Comparison of ENCODE assay signal across 14 mouse cellular contexts in genomic region chr12:29297984-29298383, GRCm38 (mm10).
"Had no signal": no experiment of that assay in that cellular context is flagged by ENCODE, and none has a peak within 500 bp of the region (broad histone marks: within the 10 kb centered on the region; RNA-seq: fewer than 3 reads in every experiment).

No protein-coding gene starts in this region.

- H3K27ac ChIP-seq: midbrain, embryonic 10.5 days; midbrain, embryonic 13.5 days; midbrain, embryonic 15.5 days; neural tube, embryonic 12.5 days; stomach, embryonic 15.5 days; stomach, postnatal 0 days had no signal

- DNase-seq: lung, adult 18-20 months; lung, embryonic 14.5 days; lung, postnatal 10 days; lung, postnatal 4 days; right cerebral cortex, postnatal 14 days; thymus, adult 18-20 months; thymus, postnatal 14 days; thymus, postnatal 36 days had no signal

- H3K27me3 ChIP-seq: midbrain, embryonic 13.5 days; midbrain, embryonic 15.5 days; neural tube, embryonic 12.5 days; stomach, embryonic 15.5 days had no signal

- ATAC-seq: midbrain, embryonic 13.5 days; midbrain, embryonic 15.5 days had no signal

- H3K36me3 ChIP-seq: midbrain, embryonic 10.5 days; midbrain, embryonic 13.5 days; midbrain, embryonic 15.5 days; neural tube, embryonic 12.5 days; stomach, embryonic 15.5 days had no signal

- H3K4me2 ChIP-seq: lung, embryonic 14.5 days; midbrain, embryonic 13.5 days; midbrain, embryonic 15.5 days; neural tube, embryonic 12.5 days; stomach, embryonic 15.5 days had no signal

- H3K9ac ChIP-seq: lung, embryonic 14.5 days; midbrain, embryonic 13.5 days; midbrain, embryonic 15.5 days; neural tube, embryonic 12.5 days; stomach, embryonic 15.5 days had no signal

- H3K4me1 ChIP-seq: midbrain, embryonic 10.5 days; midbrain, embryonic 13.5 days; midbrain, embryonic 15.5 days; neural tube, embryonic 12.5 days; stomach, embryonic 15.5 days had no signal

- H3K9me3 ChIP-seq: midbrain, embryonic 10.5 days; midbrain, embryonic 13.5 days; midbrain, embryonic 15.5 days; neural tube, embryonic 12.5 days; stomach, embryonic 15.5 days had no signal

- H3K4me3 ChIP-seq: midbrain, embryonic 10.5 days; midbrain, embryonic 13.5 days; midbrain, embryonic 15.5 days; neural tube, embryonic 12.5 days; stomach, embryonic 15.5 days had no signal
